Mouse (Mus musculus) lung, postnatal 0 days (tissue): ENCODE measurements around the gene Rexo2. TPM values are rescaled to one million over a fixed set of nuclear protein-coding genes. Genes with fewer than 3 reads are reported as not detected.

ENCODE experiments used
- ATAC-seq: fragments of 200-750 bp; cut with Nextera tagmentation; 2 replicates; pipeline ENCODE4 v1.8.0; 2017; ENCODE audit warnings: moderate library complexity
- DNase-seq: peaks from one replicate; pipeline ENCODE4 v3.0.0-alpha.2; 2016; ENCODE audit warnings: low spot score
- H3K27ac ChIP-seq: fragments of 300-500 bp; sonication (generic); 2 replicates; pipeline ENCODE4 v1.5.1; 2014; ENCODE audit warnings: antibody characterized with exemption, mild to moderate bottlenecking, low read length, mixed read lengths
- H3K27me3 ChIP-seq: fragments of 300-500 bp; sonication (generic); replicated peaks from 2 replicates; pipeline ENCODE4 v1.6.1; 2014; ENCODE audit warnings: low read length, mixed read lengths; ENCODE audit not compliant: insufficient read depth
- H3K36me3 ChIP-seq: fragments of 300-500 bp; sonication (generic); 2 replicates; pipeline ENCODE4 v1.6.1; 2014; ENCODE audit warnings: low read length, mixed read lengths; ENCODE audit not compliant: insufficient read depth
- H3K4me1 ChIP-seq: fragments of 300-500 bp; sonication (generic); 2 replicates; pipeline ENCODE4 v1.6.1; 2014; ENCODE audit warnings: antibody characterized with exemption, low read depth, low read length, mixed read lengths; ENCODE audit not compliant: insufficient read depth
- H3K4me2 ChIP-seq: fragments of 300-500 bp; sonication (generic); replicated peaks from 2 replicates; pipeline ENCODE4 v1.6.1; 2014; ENCODE audit warnings: low read depth, mild to moderate bottlenecking, low read length, moderate library complexity, mixed read lengths
- H3K4me3 ChIP-seq: fragments of 300-500 bp; sonication (generic); 2 replicates; pipeline ENCODE4 v1.5.1; 2014; ENCODE audit warnings: low read depth, low read length
- H3K9ac ChIP-seq: fragments of 300-500 bp; sonication (generic); replicated peaks from 2 replicates; pipeline ENCODE4 v1.6.1; 2014; ENCODE audit warnings: low read depth, mild to moderate bottlenecking
- H3K9me3 ChIP-seq: fragments of 300-500 bp; sonication (generic); 2 replicates; pipeline ENCODE4 v1.6.1; 2016; ENCODE audit warnings: low read length, mixed read lengths
- CTCF ChIP-seq: IDR thresholded peaks from 2 replicates; pipeline ENCODE4 v1.5.1; 2016; ENCODE audit warnings: antibody characterized with exemption, mild to moderate bottlenecking
- EP300 ChIP-seq: IDR thresholded peaks from 2 replicates; pipeline ENCODE4 v1.6.1; 2016; ENCODE audit warnings: antibody characterized with exemption, mild to moderate bottlenecking, control low read depth
- WGBS: fragments of 180-500 bp; shearing (Covaris S2); extraction: QIAGEN DNeasy Blood & Tissue Kit; methylation state at CpG from one replicate; pipeline ENCODE4 v1.1.7; 2014; 5-methylcytosine and 5-hydroxymethylcytosine counted together
- polyA plus RNA-seq: library from polyadenylated mRNA; unstranded; fragments of >200 nt; fragmentation: Nextera tagmentation; extraction: Ambion mirVana; gene quantifications from 2 replicates; pipeline ENCODE4 v1.2.1, GENCODE M21; 2015

Gene Rexo2
- polyA plus RNA-seq, 1 experiment from 2014 or later, result 119 TPM

DNA sequence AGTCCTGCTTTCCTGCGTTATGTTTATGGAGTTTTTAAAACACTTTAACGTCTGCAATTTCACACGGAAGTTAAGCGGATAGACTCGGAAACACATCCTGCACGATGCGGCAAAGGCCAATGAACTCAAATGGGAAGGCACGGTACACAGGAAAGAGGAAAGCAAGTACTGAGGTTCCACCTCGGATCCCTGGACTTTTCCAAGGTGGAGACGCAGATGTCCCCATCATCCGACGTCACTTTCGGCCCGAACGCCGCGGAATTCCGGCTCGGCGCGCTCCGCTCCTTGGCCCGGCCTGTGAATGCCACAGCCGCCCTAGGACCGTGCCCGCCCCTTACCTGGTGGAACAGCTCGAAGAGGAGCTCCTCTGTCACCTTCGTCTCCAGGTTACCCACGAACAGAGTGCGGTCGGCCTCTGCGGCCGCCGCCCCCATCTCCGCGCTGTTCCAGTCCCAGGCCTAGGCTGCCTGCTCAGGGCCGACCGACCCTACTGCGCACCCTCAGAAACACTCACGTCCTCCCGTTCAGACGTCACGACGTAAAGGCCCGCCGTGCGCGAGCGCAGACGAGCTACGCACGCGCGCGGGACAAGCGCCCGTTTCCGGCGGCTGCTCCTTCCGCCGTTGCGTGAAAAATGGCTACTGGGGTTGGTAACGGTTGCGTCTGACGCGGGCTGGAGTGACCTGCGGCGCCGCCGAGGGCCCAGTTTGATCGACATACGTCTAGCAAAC is 14.6 kb upstream of the Rexo2 start, which contains the start of the genes Rbm7 and Gm5617:
TSS of gene Rbm7 (minus strand) at position 483 of the 731 bp plus-strand sequence.
TSS of gene Gm5617 (plus strand) at position 626 of the 731 bp plus-strand sequence.
- peak; percentile 98 for DNase-seq
- Histone ChIP-seq H3K4me1 (peaks cover 12% of the 10 kb centered on the region; the same call in 1 of the 2 replicates), H3K9ac (peak within 1 kb of the TSS; percentile 71), H3K36me3 (peaks cover 21% of the 10 kb centered on the region; the same call in 1 of the 2 replicates), H3K9me3 (no peaks in the 10 kb centered on the region), H3K4me2 (peak within 1 kb of the TSS; percentile 80), H3K27ac (peak within 1 kb of the TSS; percentile 90), H3K27me3 (no peaks in the 10 kb centered on the region), H3K4me3 (peak within 1 kb of the TSS; percentile 80)
- WGBS, result under 1% methylated on average over 72 of the region's 72 CpGs
- ATAC-seq, result peak; percentile 100
- TF ChIP-seq EP300 (no peak), CTCF (no peak)

DNA sequence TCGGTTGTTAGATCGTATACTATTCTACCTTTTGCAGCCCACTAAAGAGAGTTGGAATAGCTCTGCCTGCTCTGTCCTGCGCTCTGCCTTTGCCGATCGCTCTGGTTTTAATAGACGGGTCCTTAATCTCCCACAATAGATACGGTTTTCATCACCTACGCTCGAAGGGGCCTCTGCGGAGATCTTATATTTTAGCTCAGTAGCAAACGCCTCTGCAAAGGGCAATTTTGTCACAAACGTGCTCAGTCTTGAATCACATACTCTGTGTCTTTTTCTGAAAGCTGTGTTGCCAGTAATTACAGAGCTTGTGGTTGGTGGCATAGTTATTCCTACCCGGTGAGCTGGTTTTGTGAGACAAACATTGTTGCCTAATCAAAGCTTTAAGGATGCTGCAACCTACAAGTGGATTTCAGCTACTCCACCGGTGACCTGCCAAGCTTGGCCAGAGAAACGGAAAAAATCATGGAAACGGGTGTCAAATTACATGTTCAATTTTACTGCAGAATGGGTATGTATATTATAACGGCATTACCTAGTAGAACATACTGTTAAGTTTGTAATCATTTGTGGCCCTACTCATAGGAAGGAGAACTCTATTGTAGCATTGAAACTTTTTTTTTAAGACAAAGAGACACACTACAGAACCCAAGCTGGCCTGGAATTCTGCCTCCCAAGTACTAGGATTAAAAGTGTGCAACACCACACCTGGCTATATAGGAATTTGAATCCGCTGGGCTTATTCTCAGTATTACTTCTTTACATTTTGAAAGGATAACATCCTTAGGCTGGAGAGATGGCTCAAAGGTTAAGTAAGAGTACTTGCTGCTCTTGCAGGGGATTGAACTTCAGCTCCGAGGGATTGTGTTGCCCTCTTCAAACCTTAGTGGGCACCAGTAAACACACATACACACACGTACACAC is 1.1 kb upstream of the Rexo2 start:
- Histone ChIP-seq H3K4me2 (peak overlapping the region; percentile 98), H3K9ac (no peak overlapping the region), H3K27me3 (no peaks in the 10 kb centered on the region), H3K36me3 (no peaks in the 10 kb centered on the region), H3K4me3 (peak overlapping the region; percentile 77), H3K27ac (no peak overlapping the region), H3K9me3 (no peaks in the 10 kb centered on the region), H3K4me1 (no peaks in the 10 kb centered on the region)
- 29% methylated on average over 20 of the region's 20 CpGs for WGBS
- no peak for ATAC-seq
- peak; percentile 50 for DNase-seq
- TF ChIP-seq CTCF (no peak), EP300 (no peak)

- ATAC-seq (peak; percentile 26), DNase-seq (peak; percentile 30)
- Histone ChIP-seq H3K9me3 (no peaks in the 10 kb centered on the region), H3K27me3 (no peaks in the 10 kb centered on the region), H3K4me2 (peak overlapping the region; percentile 98), H3K36me3 (no peaks in the 10 kb centered on the region), H3K4me1 (no peaks in the 10 kb centered on the region), H3K9ac (peak overlapping the region; percentile 53), H3K27ac (peak overlapping the region; percentile 28; the same call in 1 of the 2 replicates), H3K4me3 (peak overlapping the region; percentile 77)
- TF ChIP-seq CTCF, result no peak
- 5% methylated on average over 25 of the region's 25 CpGs for WGBS
Observed at GRCm38 (mm10) chr9:48479838-48480410, 499 bp downstream of the Rexo2 start.

DNA sequence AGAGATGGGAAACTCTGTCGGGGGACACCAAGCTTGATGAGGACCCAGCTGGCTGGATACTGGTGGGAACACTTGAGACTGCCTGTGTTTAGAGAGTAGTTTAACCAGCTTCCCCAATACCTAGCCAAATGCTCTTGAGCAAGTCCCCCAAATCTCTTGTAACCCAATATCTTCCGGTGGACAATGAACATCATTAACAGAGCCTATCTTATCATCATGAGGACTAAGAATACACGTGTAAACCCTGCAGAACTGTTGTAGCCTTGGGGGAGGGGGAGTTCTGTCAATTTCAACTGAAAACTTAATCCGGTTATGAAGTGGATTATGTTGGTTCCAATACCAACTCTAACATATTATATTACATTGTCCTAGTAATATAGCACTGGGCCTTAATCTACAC is 1.6 kb downstream of the Rexo2 start:
- ATAC-seq (no peak), DNase-seq (no peak)
- no peaks in the 10 kb centered on the region for H3K4me1 ChIP-seq
- no peaks in the 10 kb centered on the region for H3K27me3 ChIP-seq
- TF ChIP-seq CTCF (no peak), EP300 (no peak)
- no peaks in the 10 kb centered on the region for H3K9me3 ChIP-seq
- 85% methylated on average over 4 of the region's 4 CpGs for WGBS
- H3K27ac ChIP-seq, result no peak overlapping the region
- H3K9ac ChIP-seq, result no peak overlapping the region
- no peak overlapping the region for H3K4me2 ChIP-seq
- H3K36me3 ChIP-seq, result no peaks in the 10 kb centered on the region
- no peak overlapping the region for H3K4me3 ChIP-seq

DNA sequence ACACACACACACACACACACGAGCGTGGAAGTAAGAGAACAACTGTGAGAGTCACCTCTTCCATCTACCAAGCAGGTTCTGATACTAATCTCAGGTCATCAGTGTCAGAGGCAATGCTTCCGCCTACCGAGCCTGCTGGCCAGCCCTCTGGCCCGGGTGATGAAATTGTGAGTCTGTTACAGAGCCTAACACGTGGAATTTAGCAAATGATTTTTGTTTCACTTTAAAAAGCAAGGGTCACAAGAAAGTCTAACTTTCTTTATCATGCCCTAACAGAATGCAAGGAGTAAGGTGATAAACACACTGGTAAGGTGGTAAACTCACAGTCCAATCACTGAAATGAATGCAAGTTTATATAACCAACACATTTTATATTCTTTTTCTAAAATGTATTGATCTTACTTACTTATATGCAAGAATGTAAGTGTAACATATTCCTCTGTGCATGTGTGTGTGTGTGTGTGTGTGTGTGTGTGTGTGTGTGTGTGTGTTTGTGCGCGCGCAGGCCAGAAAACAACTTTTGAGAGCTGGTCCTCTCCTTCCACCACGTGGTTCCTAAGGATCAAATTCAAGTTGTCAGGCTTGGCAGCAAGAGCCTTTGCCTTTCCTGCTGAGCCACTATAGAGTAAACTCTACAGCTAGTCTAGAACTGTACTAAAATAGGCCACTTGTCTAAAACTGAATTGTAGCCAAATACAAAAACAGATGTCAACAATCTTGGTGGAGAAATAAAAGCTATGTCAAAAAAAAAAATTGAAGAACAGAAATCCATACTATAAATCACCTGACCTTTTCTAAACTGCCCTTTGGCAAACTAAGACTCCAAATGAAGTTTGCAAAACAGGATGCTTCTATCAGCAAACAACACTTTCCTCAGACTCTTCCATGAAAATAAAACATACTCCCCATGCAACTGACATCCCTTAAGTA is 3.9 kb downstream of the Rexo2 start:
- no peak overlapping the region for H3K4me3 ChIP-seq
- H3K4me1 ChIP-seq, result no peaks in the 10 kb centered on the region
- no peak overlapping the region for H3K4me2 ChIP-seq
- no peak overlapping the region for H3K9ac ChIP-seq
- ATAC-seq, result no peak; the same call in 1 of the 2 replicates
- no peak overlapping the region for H3K27ac ChIP-seq
- TF ChIP-seq CTCF (no peak), EP300 (no peak)
- H3K36me3 ChIP-seq, result no peaks in the 10 kb centered on the region
- no peaks in the 10 kb centered on the region for H3K27me3 ChIP-seq
- DNase-seq, result peak; percentile 57
- 68% methylated on average over 10 of the region's 10 CpGs for WGBS
- no peaks in the 10 kb centered on the region for H3K9me3 ChIP-seq
